Mouse (Mus musculus): ENCODE measurements at regions not wholly inside any gene's neighbourhood (a gene's known extent, or its start where the extent isn't known, plus 50 kb on each side); places are given as distances from the start of the nearest gene placed in this dataset.
"Not testable (repeated sequence)": the region's sequence is repeated elsewhere in the genome, so short reads cannot be mapped to it uniquely, and the experiment has no call there.

- DNase-seq (ENCODE audit: inconsistent ontology term): no peak
Observed at GRCm38 (mm10) chr10:10270297-10270696, 201.8 kb downstream of the Adgb start.

- peak; percentile 89 for DNase-seq (ENCODE audit: inconsistent ontology term)
Observed at GRCm38 (mm10) chr10:10252540-10253318, 219.4 kb downstream of the Adgb start.

- DNase-seq (ENCODE audit: inconsistent ontology term): peak; percentile 79
Observed at GRCm38 (mm10) chr10:10252136-10252535, 220.0 kb downstream of the Adgb start.

- no peak for DNase-seq (ENCODE audit: inconsistent ontology term)
Observed at GRCm38 (mm10) chr10:10234894-10235523, 237.1 kb downstream of the Adgb start.

GRCm38 (mm10) chr10:10224582-10225144 lies 247.5 kb downstream of the Adgb start:
- DNase-seq (ENCODE audit: inconsistent ontology term): peak; percentile 5

GRCm38 (mm10) chr10:10219726-10220125 lies 252.4 kb downstream of the Adgb start:
- no peak for DNase-seq (ENCODE audit: inconsistent ontology term)

GRCm38 (mm10) chr10:10216892-10217291 lies 255.2 kb downstream of the Adgb start:
- DNase-seq (ENCODE audit: inconsistent ontology term): peak; percentile 4

- no peak for DNase-seq (ENCODE audit: inconsistent ontology term)
Observed at GRCm38 (mm10) chr10:10215376-10215775, 256.8 kb downstream of the Adgb start.

- no peak for DNase-seq (ENCODE audit: inconsistent ontology term)
Observed at GRCm38 (mm10) chr10:10208354-10208753, 263.8 kb downstream of the Adgb start.

- DNase-seq (ENCODE audit: inconsistent ontology term): no peak
Observed at GRCm38 (mm10) chr10:10205805-10206520, 266.2 kb downstream of the Adgb start.

GRCm38 (mm10) chr10:10203982-10204381 lies 268.1 kb downstream of the Adgb start:
- no peak for DNase-seq (ENCODE audit: inconsistent ontology term)

GRCm38 (mm10) chr10:10190308-10190707 lies 281.8 kb downstream of the Adgb start:
- DNase-seq (ENCODE audit: inconsistent ontology term): no peak

GRCm38 (mm10) chr10:10188113-10188512 lies 284.0 kb downstream of the Adgb start:
- DNase-seq (ENCODE audit: inconsistent ontology term): no peak

GRCm38 (mm10) chr10:10186721-10187120 lies 285.4 kb downstream of the Adgb start:
- DNase-seq (ENCODE audit: inconsistent ontology term): no peak

GRCm38 (mm10) chr10:10185298-10185883 lies 284.5 kb upstream of the Stxbp5 start:
- DNase-seq (ENCODE audit: inconsistent ontology term): no peak

GRCm38 (mm10) chr10:10184386-10184785 lies 283.5 kb upstream of the Stxbp5 start:
- no peak for DNase-seq (ENCODE audit: inconsistent ontology term)

- DNase-seq (ENCODE audit: inconsistent ontology term): not testable (repeated sequence)
Observed at GRCm38 (mm10) chr10:10177037-10177436, 276.2 kb upstream of the Stxbp5 start.
